Mouse (Mus musculus) urinary bladder, postnatal 36 days (tissue): ENCODE data around the gene Cenpc1.
A peak's percentile ranks its signal among the peaks of the same experiment; 100 is the strongest.

Source experiments
- DNase-seq, 2 experiments: peaks; one replicate each; pipeline ENCODE4 v3.0.0; 2022; ENCODE audit warnings: low spot score in 2 of 2, mixed read lengths in 1 of 2

Gene Cenpc1

DNA sequence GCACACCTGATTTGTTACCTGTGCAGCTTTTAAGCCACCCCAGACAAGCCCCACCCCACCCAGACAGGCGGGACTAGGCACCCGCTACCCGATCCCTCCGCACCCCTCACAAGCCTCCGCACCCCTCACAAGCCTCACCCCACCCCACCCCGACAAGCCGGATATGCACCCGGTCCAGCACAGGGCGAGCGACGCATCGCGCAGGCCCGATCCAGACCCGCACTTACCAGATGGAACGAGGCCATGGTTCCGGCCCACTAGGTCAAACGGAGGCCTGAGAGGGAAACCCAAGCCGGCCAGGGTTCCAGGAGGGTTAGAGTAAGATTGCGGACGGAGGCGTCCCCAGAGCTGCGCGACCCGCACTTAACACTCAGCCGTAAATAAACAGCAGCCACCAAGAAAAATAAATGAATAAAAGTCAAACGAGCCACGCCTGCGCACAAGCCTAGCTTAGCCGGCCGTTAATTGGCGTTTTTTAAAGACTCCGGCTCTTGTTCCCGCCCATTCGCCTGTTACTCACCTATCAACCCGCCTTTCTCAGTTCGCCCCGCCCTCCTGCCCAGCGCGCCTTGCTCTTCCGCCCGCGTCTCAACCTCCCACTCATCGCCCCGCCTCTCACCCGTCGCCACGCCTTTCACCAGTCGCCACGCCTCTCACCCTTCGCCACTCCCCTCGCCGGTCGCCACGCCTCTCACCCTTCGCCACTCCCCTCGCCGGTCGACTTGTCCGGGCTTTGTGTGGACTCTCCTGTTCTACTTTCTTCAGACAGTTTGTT, at the start of gene Cenpc1:
TSS of gene Cenpc1 (minus strand) at position 483 of the 775 bp plus-strand sequence.
- peak; percentile 95 to 97 for DNase-seq

DNA sequence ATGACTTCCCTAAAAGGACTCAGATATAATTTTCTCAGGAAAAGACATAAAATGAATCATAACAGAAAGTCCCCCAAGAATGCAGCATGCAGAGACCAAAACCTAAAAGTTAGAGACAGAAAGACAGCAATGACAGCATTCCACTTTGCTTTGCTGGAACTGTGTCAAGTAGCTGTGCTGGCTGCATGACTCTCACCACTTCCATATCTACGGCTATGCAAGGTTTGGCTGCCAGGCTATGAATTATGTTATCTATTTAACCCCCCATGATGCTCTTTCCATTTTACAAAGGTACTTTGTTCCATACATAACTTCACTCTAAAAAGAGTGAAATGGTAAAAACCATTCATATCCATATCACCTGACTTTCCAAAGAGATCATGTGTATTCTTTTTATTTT, 48.6 kb upstream of the Cenpc1 start:
- no peak for DNase-seq

- DNase-seq = no peak
Measured at GRCm38 (mm10) chr5:86113037-86113436, 47.7 kb upstream of the Cenpc1 start.

GRCm38 (mm10) chr5:86111074-86111473, 45.7 kb upstream of the Cenpc1 start:
- no peak for DNase-seq

DNA sequence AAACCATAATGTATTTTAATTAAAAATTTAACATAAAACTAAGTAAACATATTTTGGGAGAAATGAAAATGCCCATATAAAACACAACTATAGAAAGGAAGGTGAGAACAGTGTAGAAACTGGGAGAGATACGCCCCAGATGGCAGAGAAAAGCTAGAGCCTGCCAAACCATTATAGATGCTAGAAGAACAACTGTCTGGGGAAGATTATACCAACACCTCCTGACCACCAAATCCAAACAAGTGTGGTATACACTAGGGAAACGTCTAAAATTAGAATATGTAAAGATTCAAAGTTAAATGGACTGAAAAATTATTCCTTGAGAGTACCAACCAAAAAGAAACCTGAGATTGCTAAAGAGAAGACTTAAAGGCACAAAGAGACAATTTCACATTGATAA, 41.2 kb upstream of the Cenpc1 start:
- DNase-seq = no peak

DNA sequence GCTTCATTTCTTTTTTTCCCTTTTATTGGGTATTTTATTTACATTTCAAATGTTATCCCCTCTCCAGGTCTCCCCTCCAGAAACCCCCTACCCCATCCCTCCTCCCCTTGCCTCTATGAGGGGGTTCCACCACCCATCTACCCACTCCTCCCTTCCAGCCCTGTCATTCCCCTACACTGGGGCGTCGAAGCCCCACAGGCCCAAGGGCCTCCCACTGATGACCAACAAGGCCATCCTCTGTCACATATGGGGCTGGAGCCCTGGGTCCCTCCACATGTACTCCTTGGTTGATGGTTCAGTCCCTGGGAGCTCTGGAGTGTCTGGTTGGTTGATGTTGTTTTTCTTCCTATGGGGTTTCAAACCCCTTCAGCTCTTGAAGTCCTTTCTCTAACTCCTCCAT, 36.8 kb upstream of the Cenpc1 start:
- no peak for DNase-seq

GRCm38 (mm10) chr5:86100621-86101020, 35.2 kb upstream of the Cenpc1 start:
- DNase-seq = no peak

DNA sequence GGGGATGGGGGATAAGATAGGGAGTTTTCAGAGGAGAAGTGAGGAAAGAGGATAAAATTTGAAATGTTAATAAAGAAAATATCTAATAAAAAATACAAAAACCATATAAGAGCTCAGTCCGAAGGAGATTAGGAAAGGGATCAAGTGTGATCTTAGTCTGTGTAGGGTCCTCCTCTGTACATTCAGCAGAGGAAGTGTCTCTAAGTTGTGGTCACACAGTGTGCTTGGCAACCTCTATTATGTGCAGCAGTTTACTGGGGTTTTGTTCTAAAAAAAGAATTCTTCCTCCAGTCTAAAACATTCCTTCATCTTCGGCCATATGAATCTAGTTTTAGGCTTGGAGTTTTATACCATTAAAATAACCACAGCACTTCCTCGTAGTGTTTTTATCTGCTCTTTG, 33.6 kb upstream of the Cenpc1 start:
- no peak for DNase-seq

DNA sequence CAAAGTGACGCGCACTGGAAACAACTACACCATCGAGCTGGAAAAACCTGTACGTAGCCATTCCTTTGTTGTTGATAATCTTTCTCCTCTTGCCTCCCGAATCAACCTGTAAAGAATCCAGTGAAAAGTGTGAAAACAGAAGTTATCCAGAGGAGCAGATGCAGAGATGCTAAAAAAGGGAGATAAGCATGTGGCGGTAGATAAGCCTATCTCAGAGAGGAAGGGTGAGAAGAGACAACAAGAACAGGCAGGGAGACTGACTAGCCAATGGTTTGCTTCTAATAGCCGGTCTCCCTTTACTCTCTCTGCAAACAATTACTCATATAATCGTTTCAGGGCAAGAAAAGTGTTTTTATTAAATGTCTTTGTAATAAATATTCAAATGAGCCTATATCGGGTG, 29.4 kb upstream of the Cenpc1 start:
- no peak for DNase-seq

GRCm38 (mm10) chr5:86086751-86087150, 21.4 kb upstream of the Cenpc1 start:
- no peak for DNase-seq

GRCm38 (mm10) chr5:86084979-86085378, 19.6 kb upstream of the Cenpc1 start:
- no peak for DNase-seq

DNA sequence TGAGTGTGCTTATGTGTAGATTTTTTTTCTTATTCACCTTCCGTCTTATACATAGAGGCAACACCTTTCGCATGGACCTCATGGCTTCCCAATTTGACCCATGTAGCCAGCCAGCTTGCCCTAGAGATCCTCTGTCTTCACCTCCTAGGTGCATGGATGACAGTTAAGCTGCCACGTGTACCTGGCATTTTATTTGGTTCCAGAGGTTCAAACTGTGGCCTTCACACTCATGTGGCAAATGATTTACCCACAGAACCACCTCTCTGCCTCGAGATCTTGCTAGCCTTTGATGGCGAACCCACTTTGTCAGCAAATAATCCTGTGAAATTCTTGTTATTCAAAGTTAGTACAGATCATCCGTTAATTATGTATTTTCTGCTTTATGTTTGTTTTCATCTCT, 18.6 kb upstream of the Cenpc1 start:
- DNase-seq = no peak

DNA sequence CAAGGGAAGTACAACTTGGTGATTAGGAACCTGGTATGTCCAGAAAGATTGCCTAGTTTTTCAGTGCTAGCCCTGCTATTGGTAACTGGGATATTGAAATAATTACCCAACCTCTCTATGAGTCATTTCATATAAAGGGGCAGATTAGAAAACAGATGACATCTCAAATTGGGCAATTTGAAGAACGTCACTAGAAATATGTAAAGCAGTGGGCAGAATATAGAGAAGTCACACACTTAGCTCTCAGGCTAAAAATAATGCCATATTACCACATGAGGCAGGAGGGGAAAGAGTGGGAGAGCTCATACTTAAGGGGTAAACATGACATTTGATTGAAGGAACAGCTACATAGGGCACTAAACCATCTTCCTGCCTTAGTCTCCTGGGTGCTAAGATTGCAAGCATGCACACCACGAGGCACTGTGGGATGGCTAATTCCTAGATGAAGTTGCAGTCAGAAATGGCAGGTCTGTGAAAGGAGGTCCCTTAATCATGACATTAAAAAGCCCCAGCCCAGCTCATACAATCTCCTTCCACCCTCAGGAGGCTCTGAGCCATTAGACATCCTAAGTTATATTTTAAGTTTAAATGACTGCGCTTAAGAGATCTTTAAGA, 13.4 kb upstream of the Cenpc1 start:
- DNase-seq = no peak

- DNase-seq = no peak
Measured at GRCm38 (mm10) chr5:86072756-86073386, 7.5 kb upstream of the Cenpc1 start.

GRCm38 (mm10) chr5:86071538-86071937, 6.2 kb upstream of the Cenpc1 start, which contains the start of gene Stap1:
Gene Stap1, plus strand, starts transcription at chr5:86071746.
- DNase-seq = no peak

GRCm38 (mm10) chr5:86069121-86069520, 3.7 kb upstream of the Cenpc1 start:
- DNase-seq = no peak

- DNase-seq = no peak
Measured at GRCm38 (mm10) chr5:86068451-86068850, 3.1 kb upstream of the Cenpc1 start.

GRCm38 (mm10) chr5:86066551-86066929, 1.2 kb upstream of the Cenpc1 start:
- DNase-seq = peak; percentile 84 to 85

DNA sequence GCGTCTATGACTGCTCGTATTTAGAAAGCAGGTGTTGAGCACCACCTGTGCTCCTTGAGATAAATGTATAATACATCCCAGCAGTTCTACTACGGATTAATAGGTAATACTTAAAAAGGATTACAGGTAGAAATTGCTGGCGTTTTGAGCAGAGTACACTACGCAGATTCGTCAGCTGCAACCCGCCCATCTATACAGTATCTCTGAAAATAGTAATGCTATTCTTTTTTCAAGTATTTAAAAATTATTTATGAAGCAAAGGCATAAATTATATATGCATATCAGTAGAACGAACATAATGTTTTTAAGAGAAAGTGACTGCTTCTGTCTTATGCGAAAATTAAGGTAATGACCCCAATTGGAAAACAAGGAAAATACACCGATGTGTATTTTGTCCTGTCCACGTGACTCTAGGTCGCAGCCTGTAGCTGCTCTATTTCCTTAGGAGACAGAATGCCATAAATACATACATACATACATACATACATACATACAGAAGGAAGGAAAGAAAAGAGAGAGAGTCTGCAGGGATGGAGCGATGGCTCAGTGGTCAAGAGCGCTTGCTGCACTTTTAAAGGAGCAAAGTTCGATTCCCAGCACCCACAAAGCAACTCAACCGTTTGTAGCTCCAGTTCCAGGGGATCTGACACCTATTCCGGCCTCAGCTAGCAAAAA, 630 bp upstream of the Cenpc1 start:
- DNase-seq = no peak

- no peak for DNase-seq
Measured at GRCm38 (mm10) chr5:86063501-86063900, 1.9 kb downstream of the Cenpc1 start.

DNA sequence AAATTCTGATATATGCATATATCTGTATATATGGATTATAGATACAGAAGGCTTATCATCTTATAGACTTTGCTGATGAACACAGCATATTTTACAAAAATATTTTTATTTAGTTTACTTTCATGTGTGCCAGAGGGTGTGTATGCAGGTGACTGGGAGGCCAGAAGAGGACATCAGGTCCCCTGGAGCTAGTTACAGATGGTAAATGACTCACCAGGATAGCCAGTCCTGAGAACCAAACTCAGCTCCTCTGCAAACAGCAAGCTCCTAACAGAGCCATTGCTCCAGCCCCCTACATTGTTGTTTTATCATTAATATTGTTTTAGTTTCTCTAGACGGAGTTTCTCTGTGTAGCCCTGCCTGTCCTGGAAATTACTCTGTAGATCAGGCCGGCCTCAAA, 35.6 kb downstream of the Cenpc1 start:
- no peak for DNase-seq
